24 mouse cellular contexts compared by ENCODE assay signal in the genomic region with DNA sequence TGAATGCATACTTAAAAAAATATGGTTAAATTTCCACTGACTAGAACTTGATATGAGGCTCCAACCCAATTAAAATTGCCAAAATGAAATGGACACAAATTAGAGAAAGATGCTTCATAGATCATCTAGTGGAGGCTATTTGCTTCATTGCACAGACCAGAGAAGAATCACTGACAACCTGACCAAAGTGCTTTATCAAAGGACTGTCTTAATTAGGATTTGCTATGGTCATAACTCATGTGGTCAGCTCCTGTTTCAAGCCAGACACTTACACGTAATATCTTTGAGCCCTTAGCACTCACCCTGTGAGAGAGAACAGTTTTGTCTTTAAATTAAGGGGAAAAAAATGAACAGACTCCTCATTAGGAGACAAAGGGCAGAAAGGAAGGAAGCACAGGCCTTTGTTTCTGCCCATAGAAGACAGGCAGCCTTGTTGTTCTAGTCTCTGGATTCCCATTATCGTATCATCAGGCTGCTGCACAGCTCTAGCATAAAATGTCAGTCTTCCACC.
"Had no signal": no experiment of that assay in that cellular context is flagged by ENCODE, and none has a peak within 500 bp of the region (broad histone marks: within the 10 kb centered on the region; RNA-seq: fewer than 3 reads in every experiment).

No protein-coding gene starts in this region.

- ATAC-seq: forebrain, embryonic 16.5 days; hindbrain, postnatal 0 days; intestine, embryonic 16.5 days; liver, embryonic 12.5 days had no signal

- H3K4me1 ChIP-seq: heart, embryonic 13.5 days; heart, embryonic 15.5 days; hindbrain, embryonic 13.5 days; hindbrain, embryonic 15.5 days; limb, embryonic 13.5 days; limb, embryonic 15.5 days; liver, embryonic 12.5 days had no signal

- H3K4me2 ChIP-seq: heart, embryonic 11.5 days; heart, embryonic 13.5 days; heart, embryonic 15.5 days; hindbrain, embryonic 13.5 days; hindbrain, embryonic 15.5 days; limb, embryonic 13.5 days; limb, embryonic 15.5 days; liver, embryonic 12.5 days had no signal

- H3K9me3 ChIP-seq: heart, embryonic 13.5 days; heart, embryonic 15.5 days; hindbrain, embryonic 13.5 days; hindbrain, embryonic 15.5 days; limb, embryonic 13.5 days; limb, embryonic 15.5 days; liver, embryonic 12.5 days had no signal

- H3K27ac ChIP-seq: heart, adult 2 months; heart, embryonic 13.5 days; heart, embryonic 15.5 days; hindbrain, embryonic 13.5 days; hindbrain, embryonic 15.5 days; hindbrain, postnatal 0 days; limb, embryonic 13.5 days; limb, embryonic 15.5 days; liver, embryonic 12.5 days; liver, embryonic 14.5 days had no signal

- DNase-seq: gastrocnemius, postnatal 14 days; gastrocnemius, postnatal 36 days; heart, adult 11 months; heart, adult 2 months; heart, postnatal 14 days; heart, postnatal 4 days; kidney, adult 11 months; kidney, adult 8-10 months; kidney, postnatal 14 days; layer of hippocampus, adult 9-11 months; layer of hippocampus, postnatal 36 days; left cerebral cortex, postnatal 4 days had no signal

- H3K27me3 ChIP-seq: heart, embryonic 13.5 days; heart, embryonic 15.5 days; hindbrain, embryonic 13.5 days; hindbrain, embryonic 15.5 days; limb, embryonic 13.5 days; limb, embryonic 15.5 days; liver, embryonic 12.5 days had no signal

- H3K36me3 ChIP-seq: heart, embryonic 13.5 days; heart, embryonic 15.5 days; hindbrain, embryonic 13.5 days; hindbrain, embryonic 15.5 days; limb, embryonic 13.5 days; limb, embryonic 15.5 days; liver, embryonic 12.5 days had no signal

- H3K4me3 ChIP-seq: heart, adult 2 months; heart, embryonic 13.5 days; heart, embryonic 15.5 days; hindbrain, embryonic 13.5 days; hindbrain, embryonic 15.5 days; limb, embryonic 13.5 days; limb, embryonic 15.5 days; liver, embryonic 12.5 days had no signal

- H3K9ac ChIP-seq: heart, embryonic 13.5 days; heart, embryonic 15.5 days; hindbrain, embryonic 13.5 days; hindbrain, embryonic 15.5 days; limb, embryonic 13.5 days; limb, embryonic 15.5 days; liver, embryonic 12.5 days; liver, embryonic 14.5 days had no signal
